Mouse (Mus musculus) bone marrow macrophage, adult 2 months (primary cell): ENCODE results near the gene Atp6v1d.

Experiments used
- CTCF ChIP-seq: IDR thresholded peaks from 2 replicates; pipeline ENCODE4 v1.5.1; 2012; ENCODE audit warnings: low read depth, mild to moderate bottlenecking, low read length, moderate library complexity
- POLR2A ChIP-seq: IDR thresholded peaks from 2 replicates; pipeline ENCODE4 v1.6.1; 2012; ENCODE audit warnings: mild to moderate bottlenecking, low read depth, low read length, borderline replicate concordance

DNA sequence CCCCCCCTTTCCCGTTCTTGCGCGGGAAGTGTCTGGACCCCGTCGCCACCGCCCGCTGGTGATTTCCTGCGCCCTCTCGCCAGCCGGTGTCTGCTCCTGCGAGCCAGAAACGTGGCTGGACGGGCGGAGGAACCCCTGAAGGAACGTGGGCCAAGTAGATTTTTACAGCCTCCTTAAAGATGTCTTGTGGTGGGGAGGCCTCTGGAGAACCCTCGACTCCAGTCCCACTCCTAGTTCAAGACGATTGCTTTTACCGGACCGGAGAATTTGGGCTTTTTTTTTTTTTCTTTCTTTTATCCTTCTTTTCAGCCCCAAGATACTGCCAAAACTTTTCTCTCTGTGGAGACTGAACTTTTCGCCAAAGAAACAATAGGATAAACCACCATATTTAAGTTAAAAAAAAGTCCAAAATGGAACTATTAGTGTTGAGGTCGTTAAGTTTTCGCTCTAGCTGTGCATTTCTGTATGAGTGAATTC, 854 bp upstream of the Atp6v1d start:
- TF ChIP-seq POLR2A: no peak
- no peak for TF ChIP-seq CTCF
